34 mouse cellular contexts compared by ENCODE assay signal in the genomic region with DNA sequence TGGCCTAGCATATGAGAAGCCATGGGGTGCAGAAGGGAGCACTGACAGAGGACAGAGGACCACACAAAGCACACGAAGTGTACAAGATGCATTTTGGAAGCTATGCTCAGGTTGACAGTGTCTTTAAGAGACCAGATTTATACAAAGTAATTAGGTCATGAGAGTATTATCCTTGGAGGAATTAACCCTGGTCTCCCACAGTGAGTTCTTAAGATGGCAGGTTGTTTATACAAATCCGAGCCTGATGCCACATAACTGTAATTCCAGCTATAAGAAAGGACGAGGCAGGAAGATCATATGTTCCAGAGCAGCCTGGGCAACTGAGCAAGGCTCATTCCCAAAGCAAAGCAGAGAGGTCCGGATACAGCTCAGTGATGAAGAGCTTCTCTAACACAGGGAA.
"Had no signal": no experiment of that assay in that cellular context is flagged by ENCODE, and none has a peak within 500 bp of the region (broad histone marks: within the 10 kb centered on the region; RNA-seq: fewer than 3 reads in every experiment).

No protein-coding gene starts in this region.

- H3K27ac ChIP-seq: heart, adult 2 months; heart, embryonic 10.5 days; heart, embryonic 13.5 days; heart, embryonic 15.5 days; hindbrain, embryonic 10.5 days; hindbrain, embryonic 12.5 days; hindbrain, embryonic 13.5 days; hindbrain, embryonic 14.5 days; hindbrain, embryonic 15.5 days; hindbrain, postnatal 0 days; intestine, embryonic 15.5 days; kidney, embryonic 15.5 days; kidney, postnatal 0 days; layer of hippocampus, adult 2 months had no signal

- ATAC-seq: hindbrain, embryonic 16.5 days; hindbrain, postnatal 0 days; inflammation-experienced regulatory T-cells, adult 6 months; intestine, embryonic 15.5 days; intestine, embryonic 16.5 days; intestine, postnatal 0 days had no signal

- H3K4me3 ChIP-seq: heart, adult 2 months; heart, embryonic 10.5 days; heart, embryonic 12.5 days; heart, embryonic 13.5 days; heart, embryonic 15.5 days; hindbrain, embryonic 10.5 days; hindbrain, embryonic 12.5 days; hindbrain, embryonic 13.5 days; hindbrain, embryonic 15.5 days; intestine, embryonic 15.5 days; kidney, embryonic 15.5 days; layer of hippocampus, adult 2 months had no signal

- H3K27me3 ChIP-seq: heart, embryonic 12.5 days; heart, embryonic 13.5 days; heart, embryonic 15.5 days; hindbrain, embryonic 12.5 days; hindbrain, embryonic 13.5 days; hindbrain, embryonic 15.5 days; intestine, embryonic 15.5 days; kidney, embryonic 15.5 days had no signal

- H3K4me1 ChIP-seq: heart, embryonic 10.5 days; heart, embryonic 12.5 days; heart, embryonic 13.5 days; hindbrain, embryonic 10.5 days; hindbrain, embryonic 12.5 days; hindbrain, embryonic 13.5 days; hindbrain, embryonic 15.5 days; intestine, embryonic 15.5 days; kidney, embryonic 15.5 days had no signal

- DNase-seq: heart, adult 2 months; heart, postnatal 10 days; heart, postnatal 14 days; heart, postnatal 36 days; heart, postnatal 4 days; kidney, adult 11 months; kidney, adult 18-20 months; kidney, adult 2 months; kidney, adult 8-10 months; kidney, adult 9 months; kidney, postnatal 10 days; kidney, postnatal 14 days; kidney, postnatal 25 days; kidney, postnatal 36 days; kidney, postnatal 4 days; layer of hippocampus, adult 9-11 months had no signal

- H3K36me3 ChIP-seq: intestine, embryonic 15.5 days had no signal
